Mouse (Mus musculus) midbrain, embryonic 11.5 days (tissue): ENCODE measurements around the gene Gas7. TPM values are rescaled to one million over a fixed set of nuclear protein-coding genes. Genes with fewer than 3 reads are reported as not detected.

Experiments
- ATAC-seq: fragments of 200-750 bp; cut with Nextera tagmentation; 2 replicates; pipeline ENCODE4 v1.8.0; 2017; ENCODE audit warnings: moderate TSS enrichment, moderate library complexity; ENCODE audit not compliant: low FRiP score
- DNase-seq: peaks from one replicate; pipeline ENCODE4 v3.0.0; 2015; ENCODE audit warnings: low spot score; ENCODE audit errors: missing footprints
- H3K27ac ChIP-seq: fragments of 300-500 bp; sonication (generic); 2 replicates; pipeline ENCODE4 v1.5.1; 2014; ENCODE audit warnings: low read depth, low read length
- H3K27me3 ChIP-seq: fragments of 300-500 bp; sonication (generic); 2 replicates; pipeline ENCODE4 v1.6.1; 2014; ENCODE audit warnings: mild to moderate bottlenecking, low read length, moderate library complexity, mixed read lengths; ENCODE audit not compliant: control insufficient read depth, insufficient read depth
- H3K36me3 ChIP-seq: fragments of 300-500 bp; sonication (generic); 2 replicates; pipeline ENCODE4 v1.6.1; 2014; ENCODE audit warnings: mild to moderate bottlenecking, low read length, moderate library complexity, mixed read lengths; ENCODE audit not compliant: control insufficient read depth, insufficient read depth
- H3K4me1 ChIP-seq: fragments of 300-500 bp; sonication (generic); 2 replicates; pipeline ENCODE4 v1.6.1; 2014; ENCODE audit warnings: low read length; ENCODE audit not compliant: control insufficient read depth, insufficient read depth
- H3K4me2 ChIP-seq: fragments of 300-500 bp; sonication (generic); 2 replicates; pipeline ENCODE4 v1.6.1; 2014; ENCODE audit warnings: mild to moderate bottlenecking, moderate library complexity
- H3K4me3 ChIP-seq: fragments of 300-500 bp; sonication (generic); 2 replicates; pipeline ENCODE4 v1.5.1; 2014; ENCODE audit warnings: low read depth, low read length
- H3K9ac ChIP-seq: fragments of 300-500 bp; sonication (generic); 2 replicates; pipeline ENCODE4 v1.6.1; 2014; ENCODE audit warnings: low read length
- H3K9me3 ChIP-seq: fragments of 300-500 bp; sonication (generic); 2 replicates; pipeline ENCODE4 v1.6.1; 2016; ENCODE audit warnings: low read length; ENCODE audit not compliant: control insufficient read depth
- WGBS: fragments of 180-500 bp; shearing (Covaris S2); extraction: QIAGEN DNeasy Blood & Tissue Kit; methylation state at CpG from one replicate; pipeline ENCODE4 v1.1.7; 2014; 5-methylcytosine and 5-hydroxymethylcytosine counted together
- polyA plus RNA-seq: library from polyadenylated mRNA; unstranded; fragments of >200 nt; fragmentation: Nextera tagmentation; extraction: Ambion mirVana; gene quantifications from 2 replicates; pipeline ENCODE4 v1.2.1, GENCODE M21; 2014

Gas7 gene
- polyA plus RNA-seq, 1 experiment from 2014 or later, result 2.8 TPM

DNA sequence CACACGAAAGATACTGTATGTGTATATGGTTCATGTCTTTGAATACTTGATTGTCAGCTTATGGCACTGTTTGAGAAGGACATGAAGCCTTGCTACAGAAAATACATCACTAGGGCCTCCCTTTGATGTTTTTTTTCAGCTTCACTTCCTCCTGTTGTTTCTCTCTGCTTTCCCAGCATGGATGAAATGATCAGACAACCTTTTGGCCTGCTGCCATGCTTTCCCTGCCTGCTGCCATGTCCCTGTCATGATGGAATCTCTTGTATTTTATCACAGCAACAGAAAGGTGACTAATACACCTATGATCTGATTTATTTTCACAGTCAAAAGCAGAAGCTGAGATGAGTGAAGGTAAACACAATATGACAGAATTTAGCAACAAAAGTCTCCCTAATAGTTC lies 278.5 kb downstream of the Gas7 start:
- 76% methylated on average over 1 of the region's 1 CpGs for WGBS
- no peak overlapping the region for H3K9ac ChIP-seq

DNA sequence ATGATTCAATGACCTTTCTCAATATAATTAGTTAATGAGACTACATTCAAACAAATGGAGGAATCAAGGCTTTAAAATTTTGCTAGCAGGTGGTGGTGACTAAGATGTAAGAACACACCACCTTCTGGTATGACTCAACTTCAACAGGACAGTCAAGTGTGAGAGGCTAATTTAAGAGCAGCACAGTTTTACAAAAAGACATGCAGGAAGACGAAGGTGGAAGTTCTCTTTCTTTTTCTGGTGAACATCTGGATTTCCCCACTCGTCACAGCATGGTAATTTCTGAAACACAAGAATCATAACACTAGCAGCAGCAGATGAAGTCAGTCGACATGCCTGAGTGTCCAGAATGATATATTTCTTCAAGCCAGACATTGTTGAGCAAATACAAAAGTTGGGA lies 279.4 kb downstream of the Gas7 start:
- DNase-seq, result no peak
- Histone ChIP-seq H3K27ac (no peak overlapping the region), H3K9ac (no peak overlapping the region), H3K27me3 (no peaks in the 10 kb centered on the region), H3K36me3 (no peaks in the 10 kb centered on the region), H3K4me2 (no peak overlapping the region), H3K9me3 (no peaks in the 10 kb centered on the region), H3K4me3 (no peak overlapping the region), H3K4me1 (no peaks in the 10 kb centered on the region)
- ATAC-seq, result no peak
- WGBS, result 78% methylated on average over 3 of the region's 3 CpGs

More for the DNA sequence above, 278.5 kb downstream of the Gas7 start:
- Histone ChIP-seq H3K9me3 (no peaks in the 10 kb centered on the region), H3K27ac (no peak overlapping the region), H3K4me1 (no peaks in the 10 kb centered on the region), H3K36me3 (no peaks in the 10 kb centered on the region), H3K4me2 (no peak overlapping the region), H3K4me3 (no peak overlapping the region), H3K27me3 (no peaks in the 10 kb centered on the region)
- ATAC-seq (no peak), DNase-seq (no peak)

DNA sequence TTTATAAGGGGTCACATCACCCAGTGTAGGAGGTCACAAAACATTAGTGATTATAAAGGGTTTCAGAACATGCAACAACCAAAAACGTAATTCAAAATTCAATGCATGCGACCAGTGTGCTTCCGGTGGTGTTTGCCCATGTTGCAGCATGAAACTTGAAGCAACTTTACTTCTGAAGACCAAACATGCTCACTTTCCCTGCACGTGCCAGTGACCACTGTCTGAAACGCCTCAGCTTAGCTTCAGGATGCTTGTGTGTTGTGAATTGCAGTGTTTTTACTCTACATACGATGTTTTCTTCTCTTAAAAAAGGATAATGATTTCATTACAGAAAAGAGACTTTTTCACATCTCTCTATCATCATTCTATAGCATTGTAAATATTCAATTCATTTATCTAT lies 283.1 kb downstream of the Gas7 start:
- H3K4me1 ChIP-seq, result no peaks in the 10 kb centered on the region
- H3K4me2 ChIP-seq, result no peak overlapping the region
- DNase-seq, result no peak
- H3K9ac ChIP-seq, result no peak overlapping the region
- no peak overlapping the region for H3K27ac ChIP-seq
- no peaks in the 10 kb centered on the region for H3K9me3 ChIP-seq
- no peaks in the 10 kb centered on the region for H3K36me3 ChIP-seq
- WGBS, result 87% methylated on average over 6 of the region's 6 CpGs
- no peak overlapping the region for H3K4me3 ChIP-seq
- H3K27me3 ChIP-seq, result no peaks in the 10 kb centered on the region
- no peak for ATAC-seq

Other genes starting within 250 kb of the Gas7 start
- gene Myh4, start 217.4 kb upstream of the Gas7 start, polyA plus RNA-seq, result not detected in 2 replicates
- not detected in 2 replicates for gene Myh8, start 178.3 kb upstream of the Gas7 start, polyA plus RNA-seq
- gene Myh13, start 133.8 kb upstream of the Gas7 start, polyA plus RNA-seq, result 0.11 TPM in 1 of 2 replicates, not detected in the other
- not detected in 2 replicates for gene Rcvrn, start 239.9 kb downstream of the Gas7 start, polyA plus RNA-seq